Mouse (Mus musculus) megakaryocyte-erythroid progenitor cell, adult 5-6 weeks (primary cell): ENCODE measurements at regions not wholly inside any gene's neighbourhood (a gene's known extent, or its start where the extent isn't known, plus 50 kb on each side); places are given as distances from the start of the nearest gene placed in this dataset.

Experiments
- ATAC-seq: replicated peaks from 2 replicates; pipeline ENCODE4 v1.8.0; 2016; ENCODE audit warnings: mild to moderate bottlenecking, inconsistent platforms; ENCODE audit not compliant: severe bottlenecking, poor library complexity, low FRiP score, low TSS enrichment

DNA sequence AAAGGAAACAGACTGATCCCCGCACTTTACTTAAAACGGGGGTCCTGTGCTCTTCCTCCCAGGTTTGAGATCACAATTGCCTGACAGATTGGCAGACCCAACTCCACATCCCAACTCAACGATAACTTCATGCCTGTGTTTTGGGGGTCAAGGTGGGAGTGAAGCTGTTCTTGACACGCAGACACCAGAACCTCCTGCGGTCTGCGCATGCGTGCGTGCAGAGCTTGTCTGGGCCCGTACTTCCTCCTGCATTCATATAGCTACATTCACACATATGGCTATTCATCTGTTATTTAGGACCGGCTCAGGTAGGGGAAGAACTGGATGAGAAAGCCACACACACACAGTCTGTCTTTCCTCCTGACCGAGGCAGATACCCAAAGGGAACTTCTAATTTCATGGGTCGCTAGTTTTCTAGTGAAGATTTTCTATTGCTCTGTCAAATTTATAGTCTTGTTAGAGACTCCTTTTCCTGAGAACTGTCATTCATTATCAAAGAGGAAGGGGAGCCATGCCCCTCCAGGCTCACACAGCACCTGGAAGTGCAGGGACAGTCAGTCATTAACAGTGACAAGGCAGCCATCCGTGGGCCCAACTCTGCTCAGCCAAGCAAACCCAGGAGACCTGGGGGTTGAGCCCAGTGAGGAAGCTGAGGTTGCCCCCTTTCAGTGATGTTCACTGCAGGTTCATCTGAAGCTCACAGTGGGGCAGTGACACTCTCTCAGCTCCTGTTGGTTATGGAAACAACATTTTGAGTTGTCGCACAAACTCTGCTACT, 104.0 kb upstream of the Gm3448 start:
- no peak for ATAC-seq

DNA sequence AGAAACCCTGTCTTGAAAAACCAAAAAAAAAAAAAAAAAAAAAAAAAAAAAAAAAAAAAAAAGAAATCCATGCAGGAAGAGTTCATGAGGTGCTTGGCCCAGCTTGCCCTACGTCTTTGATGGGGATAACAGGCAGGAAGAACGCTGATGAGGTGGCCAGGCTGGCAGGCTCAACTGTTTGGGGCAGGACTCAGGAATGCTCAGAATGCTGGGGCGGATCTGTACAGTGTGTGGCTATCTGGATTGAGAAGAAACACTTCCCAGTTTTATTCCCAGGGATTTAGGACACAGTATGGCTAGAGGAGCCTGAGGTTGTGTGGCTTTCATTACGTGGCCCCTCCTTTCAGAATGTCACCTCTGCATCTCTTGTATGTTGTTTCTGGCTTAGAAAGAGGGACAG, 99.1 kb upstream of the Gm3448 start:
- no peak for ATAC-seq
